9 mouse cellular contexts compared by ENCODE assay signal in the genomic region with DNA sequence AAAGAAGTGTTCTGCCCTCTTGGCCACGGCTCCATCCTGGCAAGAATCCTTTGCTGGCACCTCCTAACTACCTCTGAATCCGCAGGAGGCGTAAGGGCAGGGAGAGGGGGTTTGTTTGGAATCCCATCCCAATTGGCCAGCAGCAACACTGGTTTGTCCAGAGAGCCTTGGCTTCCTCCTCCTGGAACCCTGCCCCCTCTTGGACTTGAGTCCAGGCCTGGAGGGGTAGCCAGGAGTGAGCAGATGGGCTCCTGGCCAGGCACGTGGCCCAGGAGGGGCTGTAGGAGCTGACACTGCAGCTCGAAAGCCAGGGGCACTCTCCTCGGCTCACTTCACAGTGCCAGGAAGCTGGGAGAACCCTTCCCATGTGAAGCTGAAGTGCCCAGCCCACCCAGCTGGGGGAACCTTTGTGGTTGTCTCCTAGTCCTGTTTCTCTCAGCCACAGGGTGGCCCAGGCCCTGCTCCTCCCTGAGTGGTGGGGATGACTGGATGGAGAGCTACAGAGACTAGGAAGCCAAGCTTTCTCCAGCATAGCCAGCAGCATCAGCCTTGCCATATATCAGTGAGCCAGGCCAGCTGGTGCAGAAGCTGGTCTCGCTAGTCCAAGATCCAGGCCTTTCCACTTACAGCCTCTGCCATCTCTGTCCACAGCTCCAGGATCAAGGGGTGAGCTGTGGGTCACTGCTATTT.
A peak's percentile ranks its signal among the peaks of the same experiment; 100 is the strongest.
DNase-seq lines count a peak whose midpoint lies in the region; ATAC-seq lines count a peak whose summit lies in the region.
"Had no signal": no experiment of that assay in that cellular context is flagged by ENCODE, and none has a peak within 500 bp of the region (broad histone marks: within the 10 kb centered on the region; RNA-seq: fewer than 3 reads in every experiment).

No protein-coding gene starts in this region.

- H3K36me3 ChIP-seq in heart, embryonic 12.5 days, result no peaks in the 10 kb centered on the region
- no peaks in the 10 kb centered on the region for H3K36me3 ChIP-seq in lung, embryonic 16.5 days (ENCODE audit: control insufficient read depth, insufficient read depth, low read length)
- no peaks in the 10 kb centered on the region for H3K36me3 ChIP-seq in neural tube, embryonic 15.5 days
- H3K36me3 ChIP-seq: liver, embryonic 15.5 days had no signal

- 0 out of 2 replicates have a peak, but pooled peaks cover 4% of the 10 kb centered on the region for H3K9me3 ChIP-seq in heart, embryonic 12.5 days (replicated peaks)
- no peaks in the 10 kb centered on the region for H3K9me3 ChIP-seq in lung, embryonic 16.5 days (ENCODE audit: control insufficient read depth, low read length)
- no peaks in the 10 kb centered on the region for H3K9me3 ChIP-seq in neural tube, embryonic 15.5 days (replicated peaks)
- H3K9me3 ChIP-seq: liver, embryonic 15.5 days had no signal

- no peaks in the 10 kb centered on the region for H3K27me3 ChIP-seq in heart, embryonic 12.5 days (replicated peaks)
- no peaks in the 10 kb centered on the region for H3K27me3 ChIP-seq in lung, embryonic 16.5 days (ENCODE audit: control insufficient read depth, insufficient read depth, low read depth, low read length)
- H3K27me3 ChIP-seq in neural tube, embryonic 15.5 days (replicated peaks), result no peaks in the 10 kb centered on the region
- H3K27me3 ChIP-seq: liver, embryonic 15.5 days had no signal

- H3K27ac ChIP-seq in heart, embryonic 12.5 days (ENCODE audit: poor library complexity, severe bottlenecking), result no peak overlapping the region
- H3K27ac ChIP-seq in lung, embryonic 16.5 days (ENCODE audit: low read length), result no peak overlapping the region
- no peak overlapping the region for H3K27ac ChIP-seq in neural tube, embryonic 15.5 days (replicated peaks)
- H3K27ac ChIP-seq: liver, embryonic 15.5 days had no signal

- WGBS in heart, embryonic 12.5 days, result 58% methylated on average over 7 of the region's 7 CpGs
- 37% methylated on average over 7 of the region's 7 CpGs for WGBS in lung, embryonic 16.5 days
- 61% methylated on average over 7 of the region's 7 CpGs for whole genome bisulfite sequencing in neural tube, embryonic 15.5 days

- peak; percentile 75 to 80 for DNase-seq in heart, adult 18-20 months
- DNase-seq in cerebellum, adult 11 months, result peak; percentile 61
- DNase-seq in gastrocnemius, postnatal 10 days, result peak; percentile 84
- DNase-seq in kidney, postnatal 14 days, result peak; percentile 88
- DNase-seq in urinary bladder, postnatal 14 days (ENCODE audit: low spot score), result peak; percentile 69

- no peak for ATAC-seq in heart, embryonic 12.5 days (ENCODE audit: insufficient number of reproducible peaks, low FRiP score)
- peak; percentile 90 for ATAC-seq in lung, embryonic 16.5 days (ENCODE audit: low read depth)
- ATAC-seq in neural tube, embryonic 15.5 days (ENCODE audit: low FRiP score), result no peak

- H3K4me1 ChIP-seq in heart, embryonic 12.5 days (replicated peaks), result no peaks in the 10 kb centered on the region
- peaks cover 12% of the 10 kb centered on the region for H3K4me1 ChIP-seq in lung, embryonic 16.5 days (replicated peaks; ENCODE audit: control insufficient read depth, insufficient read depth, low read length)
- 0 out of 2 replicates have a peak, but pooled peaks cover 5% of the 10 kb centered on the region for H3K4me1 ChIP-seq in neural tube, embryonic 15.5 days
- H3K4me1 ChIP-seq: liver, embryonic 15.5 days had no signal

- no peak overlapping the region for H3K4me3 ChIP-seq in heart, embryonic 12.5 days
- H3K4me3 ChIP-seq in lung, embryonic 16.5 days (ENCODE audit: low read length), result no peak overlapping the region
- H3K4me3 ChIP-seq in neural tube, embryonic 15.5 days (replicated peaks), result no peak overlapping the region
- H3K4me3 ChIP-seq: liver, embryonic 15.5 days had no signal

- no peak overlapping the region for H3K9ac ChIP-seq in heart, embryonic 12.5 days
- no peak overlapping the region for H3K9ac ChIP-seq in lung, embryonic 16.5 days (ENCODE audit: low read length)
- H3K9ac ChIP-seq in neural tube, embryonic 15.5 days (replicated peaks), result no peak overlapping the region
- H3K9ac ChIP-seq: liver, embryonic 15.5 days had no signal

- no peak overlapping the region for H3K4me2 ChIP-seq in heart, embryonic 12.5 days
- H3K4me2 ChIP-seq in lung, embryonic 16.5 days (ENCODE audit: low read depth, low read length), result no peak overlapping the region
- H3K4me2 ChIP-seq in neural tube, embryonic 15.5 days, result no peak overlapping the region
- H3K4me2 ChIP-seq: liver, embryonic 15.5 days had no signal
